Mouse (Mus musculus) cortical plate, adult 2 months (tissue): ENCODE data around the gene Olfr1505. TPM values are rescaled to one million over a fixed set of nuclear protein-coding genes. Genes with fewer than 3 reads are reported as not detected.

Experiments used
- H3K27ac ChIP-seq: fragments of 200-500 bp; 2 replicates; pipeline ENCODE4 v1.5.1; 2012; ENCODE audit warnings: low read length, control low read depth, inconsistent platforms; ENCODE audit not compliant: insufficient read depth
- H3K4me1 ChIP-seq: fragments of 200-500 bp; 2 replicates; pipeline ENCODE4 v1.6.1; 2011; ENCODE audit warnings: low read length; ENCODE audit not compliant: control insufficient read depth, insufficient read depth
- H3K4me3 ChIP-seq: fragments of 200-500 bp; 2 replicates; pipeline ENCODE4 v1.5.1; 2011; ENCODE audit warnings: mild to moderate bottlenecking, low read length, control low read depth; ENCODE audit not compliant: insufficient read depth
- CTCF ChIP-seq: fragments of 200-500 bp; IDR thresholded peaks from 2 replicates; pipeline ENCODE4 v1.5.1; 2011; ENCODE audit warnings: mild to moderate bottlenecking, control low read depth, low read length; ENCODE audit not compliant: insufficient read depth; ENCODE audit errors: extremely low read depth
- POLR2A ChIP-seq: fragments of 200-500 bp; IDR thresholded peaks from 2 replicates; pipeline ENCODE4 v1.6.1; 2011; ENCODE audit warnings: mild to moderate bottlenecking, low read length, control low read depth; ENCODE audit not compliant: insufficient read depth; ENCODE audit errors: extremely low read depth
- polyA plus RNA-seq: library from polyadenylated mRNA; depleted of rRNA; stranded (reverse); fragments of >200 nt; gene quantifications from 2 replicates; pipeline ENCODE4 v1.2.3, GENCODE M21; 2012; rRNA removed

The Olfr1505 gene
- not detected in 2 replicates for polyA plus RNA-seq

DNA sequence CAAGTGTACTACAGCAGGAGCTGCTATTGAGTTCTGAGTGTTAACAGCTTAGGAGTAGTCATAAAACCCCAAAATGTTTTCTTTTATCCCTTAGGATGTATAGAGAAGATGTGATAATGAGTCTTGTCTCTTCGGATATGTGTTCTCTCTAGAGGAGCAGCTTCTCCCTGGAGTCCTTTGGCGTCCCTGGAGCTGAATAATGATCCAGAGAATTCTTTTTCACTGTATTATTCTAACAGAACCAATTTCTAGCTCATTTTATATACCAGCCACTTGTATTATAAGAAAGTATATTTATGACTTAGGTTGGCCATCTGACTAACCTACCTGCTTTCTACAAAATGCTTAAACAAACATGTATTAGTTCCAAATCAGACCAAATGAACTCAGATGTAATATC lies at the start of gene Olfr1505:
Gene Olfr1505, plus strand, starts transcription at position 301 of the 400 bp plus-strand sequence.
- Histone ChIP-seq H3K27ac (no peak within 1 kb of the TSS), H3K4me3 (no peak within 1 kb of the TSS), H3K4me1 (no peaks in the 10 kb centered on the region)
- no peak for TF ChIP-seq CTCF
- TF ChIP-seq POLR2A: no peak

DNA sequence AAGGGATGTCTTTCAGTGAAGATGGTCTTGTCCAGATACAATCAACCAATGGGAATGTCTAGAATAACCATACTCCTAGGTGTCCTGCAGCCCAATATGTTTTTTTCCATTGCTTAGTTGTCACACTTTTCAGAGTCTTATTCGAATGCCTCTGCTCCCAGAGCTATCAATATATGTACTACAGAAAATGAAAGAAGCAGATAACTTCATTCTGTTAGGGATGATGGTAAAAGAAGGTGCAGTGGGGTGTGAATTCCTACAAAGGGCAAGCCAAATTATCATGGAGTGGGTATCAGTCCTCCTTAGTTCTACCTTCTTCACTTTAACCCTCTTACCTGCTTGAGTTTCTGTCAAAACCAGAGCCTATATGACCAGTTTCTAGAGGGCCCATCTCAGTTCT lies 15.5 kb upstream of the Olfr1505 start, which contains the start of gene Olfr1504:
Gene Olfr1504, minus strand, starts transcription at position 101 of the 400 bp plus-strand sequence.
- no peak within 1 kb of the TSS for H3K4me3 ChIP-seq
- no peaks in the 10 kb centered on the region for H3K4me1 ChIP-seq
- TF ChIP-seq CTCF: no peak
- TF ChIP-seq POLR2A: no peak
- no peak within 1 kb of the TSS for H3K27ac ChIP-seq

Other genes with a start within 250 kb of the Olfr1505 start
- gene Olfr1491, start 216.3 kb upstream of the Olfr1505 start, polyA plus RNA-seq: not detected in 2 replicates
- not detected in 2 replicates for gene Olfr1493-ps1, start 190.3 kb upstream of the Olfr1505 start, polyA plus RNA-seq
- not detected in 2 replicates for gene Olfr1494, start 173.8 kb upstream of the Olfr1505 start, polyA plus RNA-seq
- gene Olfr1495, start 148.9 kb upstream of the Olfr1505 start, polyA plus RNA-seq: not detected in 2 replicates
- not detected in 2 replicates for gene Olfr1496, start 135.7 kb upstream of the Olfr1505 start, polyA plus RNA-seq
- gene Olfr1497, start 115.3 kb upstream of the Olfr1505 start, polyA plus RNA-seq: not detected in 2 replicates
- gene Olfr1499, start 94.1 kb upstream of the Olfr1505 start, polyA plus RNA-seq: not detected in 2 replicates
- gene Olfr1500, start 83.0 kb upstream of the Olfr1505 start, polyA plus RNA-seq: not detected in 2 replicates
- not detected in 2 replicates for gene Olfr1501, start 62.8 kb upstream of the Olfr1505 start, polyA plus RNA-seq
- not detected in 2 replicates for gene Olfr1502, start 51.7 kb upstream of the Olfr1505 start, polyA plus RNA-seq
- not detected in 2 replicates for gene Olfr1504, start 15.6 kb upstream of the Olfr1505 start, polyA plus RNA-seq